Mouse (Mus musculus): ENCODE results near the gene Ppt2. TPM values are rescaled to one million over a fixed set of nuclear protein-coding genes. Genes with fewer than 3 reads are reported as not detected.
A peak's percentile ranks its signal among the peaks of the same experiment; 100 is the strongest.

Ppt2 gene
- polyA plus RNA-seq, 1 experiment from 2014 or later = 23.9 TPM

- peak overlapping the region; percentile 98; the same call in 1 of the 2 replicates for H3K27ac ChIP-seq (ENCODE audit: low read length)
- peak overlapping the region; percentile 83 for H3K4me2 ChIP-seq (ENCODE audit: low read depth, low read length)
- peaks cover 18% of the 10 kb centered on the region for H3K36me3 ChIP-seq (ENCODE audit: control insufficient read depth, insufficient read depth, low read length)
- peaks cover 67% of the 10 kb centered on the region for H3K4me1 ChIP-seq (replicated peaks; ENCODE audit: control insufficient read depth, insufficient read depth, low read length)
- H3K27me3 ChIP-seq (ENCODE audit: control insufficient read depth, insufficient read depth, low read depth, low read length) = no peaks in the 10 kb centered on the region
- H3K4me3 ChIP-seq (ENCODE audit: low read length) = peak overlapping the region; percentile 64
- ATAC-seq (ENCODE audit: low read depth) = no peak
- WGBS = 36% methylated on average over 31 of the region's 34 CpGs
- peak overlapping the region; percentile 97 for H3K9ac ChIP-seq (ENCODE audit: low read length)
- no peaks in the 10 kb centered on the region for H3K9me3 ChIP-seq (ENCODE audit: control insufficient read depth, low read length)
Observed at GRCm38 (mm10) chr17:34593752-34594525, 34.4 kb downstream of the Ppt2 start.

GRCm38 (mm10) chr17:34592581-34593549 is 35.4 kb downstream of the Ppt2 start:
- H3K27ac ChIP-seq (ENCODE audit: low read length) = peak overlapping the region; percentile 98
- H3K4me3 ChIP-seq (ENCODE audit: low read length) = peak overlapping the region; percentile 64
- H3K9ac ChIP-seq (ENCODE audit: low read length) = peak overlapping the region; percentile 97
- peaks cover 18% of the 10 kb centered on the region for H3K36me3 ChIP-seq (ENCODE audit: control insufficient read depth, insufficient read depth, low read length)
- ATAC-seq (ENCODE audit: low read depth) = peak; percentile 8
- under 1% methylated on average over 29 of the region's 32 CpGs for WGBS
- no peaks in the 10 kb centered on the region for H3K9me3 ChIP-seq (ENCODE audit: control insufficient read depth, low read length)
- H3K4me2 ChIP-seq (ENCODE audit: low read depth, low read length) = peak overlapping the region; percentile 83
- H3K4me1 ChIP-seq (replicated peaks; ENCODE audit: control insufficient read depth, insufficient read depth, low read length) = peaks cover 69% of the 10 kb centered on the region
- no peaks in the 10 kb centered on the region for H3K27me3 ChIP-seq (ENCODE audit: control insufficient read depth, insufficient read depth, low read depth, low read length)

GRCm38 (mm10) chr17:34591994-34592375 is 36.3 kb downstream of the Ppt2 start:
- peak overlapping the region; percentile 83 for H3K4me2 ChIP-seq (ENCODE audit: low read depth, low read length)
- no peaks in the 10 kb centered on the region for H3K9me3 ChIP-seq (ENCODE audit: control insufficient read depth, low read length)
- peak; percentile 58 for ATAC-seq (ENCODE audit: low read depth)
- 1% methylated on average over 19 of the region's 35 CpGs for WGBS
- peak overlapping the region; percentile 97 for H3K9ac ChIP-seq (ENCODE audit: low read length)
- peak overlapping the region; percentile 98 for H3K27ac ChIP-seq (ENCODE audit: low read length)
- H3K4me3 ChIP-seq (ENCODE audit: low read length) = peak overlapping the region; percentile 64
- peaks cover 69% of the 10 kb centered on the region for H3K4me1 ChIP-seq (replicated peaks; ENCODE audit: control insufficient read depth, insufficient read depth, low read length)
- H3K36me3 ChIP-seq (ENCODE audit: control insufficient read depth, insufficient read depth, low read length) = peaks cover 18% of the 10 kb centered on the region
- no peaks in the 10 kb centered on the region for H3K27me3 ChIP-seq (ENCODE audit: control insufficient read depth, insufficient read depth, low read depth, low read length)

- peak; percentile 4; the same call in 1 of the 2 replicates for ATAC-seq (ENCODE audit: low read depth)
- H3K27ac ChIP-seq (ENCODE audit: low read length) = peak within 1 kb of the TSS; percentile 98
- peak within 1 kb of the TSS; percentile 97 for H3K9ac ChIP-seq (ENCODE audit: low read length)
- peak within 1 kb of the TSS; percentile 64 for H3K4me3 ChIP-seq (ENCODE audit: low read length)
- peaks cover 65% of the 10 kb centered on the region for H3K4me1 ChIP-seq (replicated peaks; ENCODE audit: control insufficient read depth, insufficient read depth, low read length)
- no peaks in the 10 kb centered on the region for H3K9me3 ChIP-seq (ENCODE audit: control insufficient read depth, low read length)
- H3K4me2 ChIP-seq (ENCODE audit: low read depth, low read length) = peak within 1 kb of the TSS; percentile 83
- WGBS = 5% methylated on average over 21 of the region's 21 CpGs
- H3K27me3 ChIP-seq (ENCODE audit: control insufficient read depth, insufficient read depth, low read depth, low read length) = no peaks in the 10 kb centered on the region
- H3K36me3 ChIP-seq (ENCODE audit: control insufficient read depth, insufficient read depth, low read length) = peaks cover 18% of the 10 kb centered on the region
Observed at GRCm38 (mm10) chr17:34591029-34591993, 37.0 kb downstream of the Ppt2 start, which contains the start of gene Pbx2. Gene Pbx2 (plus strand): TSS chr17:34591266.

- Histone ChIP-seq H3K4me3 (ENCODE audit: low read length) (peak overlapping the region; percentile 64), H3K27me3 (ENCODE audit: control insufficient read depth, insufficient read depth, low read depth, low read length) (no peaks in the 10 kb centered on the region), H3K27ac (ENCODE audit: low read length) (peak overlapping the region; percentile 98), H3K4me1 (replicated peaks; ENCODE audit: control insufficient read depth, insufficient read depth, low read length) (peaks cover 62% of the 10 kb centered on the region), H3K9me3 (ENCODE audit: control insufficient read depth, low read length) (no peaks in the 10 kb centered on the region), H3K4me2 (ENCODE audit: low read depth, low read length) (peak overlapping the region; percentile 83), H3K9ac (ENCODE audit: low read length) (peak overlapping the region; percentile 50), H3K36me3 (ENCODE audit: control insufficient read depth, insufficient read depth, low read length) (peaks cover 13% of the 10 kb centered on the region)
- ATAC-seq (ENCODE audit: low read depth) = no peak
- WGBS = 63% methylated on average over 15 of the region's 15 CpGs
Observed at GRCm38 (mm10) chr17:34590154-34590987, 37.9 kb downstream of the Ppt2 start.

GRCm38 (mm10) chr17:34589681-34590101 is 38.6 kb downstream of the Ppt2 start, which contains the start of gene Gpsm3:
Gene Gpsm3 (plus strand): TSS chr17:34589806.
- WGBS = 10% methylated on average over 7 of the region's 7 CpGs
- peaks cover 55% of the 10 kb centered on the region for H3K4me1 ChIP-seq (replicated peaks; ENCODE audit: control insufficient read depth, insufficient read depth, low read length)
- H3K9ac ChIP-seq (ENCODE audit: low read length) = peak within 1 kb of the TSS; percentile 50
- H3K4me2 ChIP-seq (ENCODE audit: low read depth, low read length) = peak within 1 kb of the TSS; percentile 83
- no peaks in the 10 kb centered on the region for H3K27me3 ChIP-seq (ENCODE audit: control insufficient read depth, insufficient read depth, low read depth, low read length)
- H3K9me3 ChIP-seq (ENCODE audit: control insufficient read depth, low read length) = no peaks in the 10 kb centered on the region
- H3K36me3 ChIP-seq (ENCODE audit: control insufficient read depth, insufficient read depth, low read length) = peaks cover 7% of the 10 kb centered on the region; the same call in 1 of the 2 replicates
- peak within 1 kb of the TSS; percentile 23 for H3K4me3 ChIP-seq (ENCODE audit: low read length)
- H3K27ac ChIP-seq (ENCODE audit: low read length) = peak within 1 kb of the TSS; percentile 98
- no peak for ATAC-seq (ENCODE audit: low read depth)

GRCm38 (mm10) chr17:34589206-34589605 is 39.1 kb downstream of the Ppt2 start:
- H3K27me3 ChIP-seq (ENCODE audit: control insufficient read depth, insufficient read depth, low read depth, low read length) = no peaks in the 10 kb centered on the region
- H3K4me2 ChIP-seq (ENCODE audit: low read depth, low read length) = peak overlapping the region; percentile 53
- H3K4me3 ChIP-seq (ENCODE audit: low read length) = peak overlapping the region; percentile 23
- H3K4me1 ChIP-seq (replicated peaks; ENCODE audit: control insufficient read depth, insufficient read depth, low read length) = peaks cover 50% of the 10 kb centered on the region
- no peaks in the 10 kb centered on the region for H3K9me3 ChIP-seq (ENCODE audit: control insufficient read depth, low read length)
- WGBS = 31% methylated on average over 7 of the region's 7 CpGs
- peak overlapping the region; percentile 50 for H3K9ac ChIP-seq (ENCODE audit: low read length)
- H3K36me3 ChIP-seq (ENCODE audit: control insufficient read depth, insufficient read depth, low read length) = peaks cover 2% of the 10 kb centered on the region; the same call in 1 of the 2 replicates
- ATAC-seq (ENCODE audit: low read depth) = no peak
- H3K27ac ChIP-seq (ENCODE audit: low read length) = peak overlapping the region; percentile 79

Measured in lung, embryonic 16.5 days (tissue).